Mouse (Mus musculus): ENCODE measurements around the gene Vmn2r109. TPM values are rescaled to one million over a fixed set of nuclear protein-coding genes. Genes with fewer than 3 reads are reported as not detected.

Gene Vmn2r109
- total RNA-seq (2023): not detected

GRCm38 (mm10) chr17:20564656-20565055 is at the start of gene Vmn2r109:
Gene Vmn2r109 (minus strand): TSS chr17:20564756.

GRCm38 (mm10) chr17:20596323-20596722 is 31.8 kb upstream of the Vmn2r109 start, which contains the start of gene Vmn2r110:
Gene Vmn2r110 (minus strand): TSS chr17:20596423.

DNA sequence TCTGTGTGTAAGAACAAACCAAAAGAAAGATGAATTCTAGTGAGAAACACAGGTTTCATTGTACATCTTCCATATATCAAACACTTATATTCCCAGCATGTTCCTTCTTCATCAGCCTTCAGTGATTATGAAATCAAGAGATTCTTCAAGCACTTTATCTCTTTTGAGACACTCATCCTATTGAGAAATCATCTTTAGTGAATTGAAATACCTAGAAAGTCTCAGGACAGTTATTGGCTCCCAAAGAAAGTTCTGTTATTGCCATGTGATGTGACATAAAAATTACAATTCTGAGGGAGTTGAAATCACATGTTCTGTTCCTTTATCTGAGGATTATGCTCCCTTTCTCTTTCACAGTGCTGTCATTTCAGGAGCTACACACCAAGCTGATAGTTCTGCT is 66.7 kb downstream of the Vmn2r109 start, which contains the start of gene Vmn1r225:
TSS of gene Vmn1r225 (plus strand) at position 301 of the 400 bp plus-strand sequence.

Other genes with a start within 250 kb of the Vmn2r109 start
- gene Vmn2r107, start 219.5 kb downstream of the Vmn2r109 start, total RNA-seq (2023): not detected
- gene Vmn1r224, start 150.6 kb downstream of the Vmn2r109 start, total RNA-seq (2023): not detected
- gene Vmn2r108, start 83.4 kb downstream of the Vmn2r109 start, total RNA-seq (2023): under 1 TPM in 1 of 2 experiments, not detected in 1; 0.12 TPM
- gene Vmn1r225, start 66.6 kb downstream of the Vmn2r109 start, total RNA-seq (2023): not detected
- not detected for gene Vmn2r110, start 31.7 kb upstream of the Vmn2r109 start, total RNA-seq (2023)
- gene Fpr-rs3, start 60.1 kb upstream of the Vmn2r109 start, total RNA-seq (2023): not detected
- not detected for gene Vmn1r226, start 118.1 kb upstream of the Vmn2r109 start, total RNA-seq (2023)
- gene Vmn1r227, start 165.1 kb upstream of the Vmn2r109 start, total RNA-seq (2023): not detected
- not detected for gene Vmn1r228, start 221.4 kb upstream of the Vmn2r109 start, total RNA-seq (2023)
- under 1 TPM in 1 of 2 experiments, not detected in 1; 0.09 TPM for gene Vmn1r229, start 246.8 kb upstream of the Vmn2r109 start, total RNA-seq (2023)